Mouse (Mus musculus): Measurements from ENCODE around the gene Tnfrsf19. TPM values are rescaled to one million over a fixed set of nuclear protein-coding genes. Genes with fewer than 3 reads are reported as not detected.
A peak's percentile ranks its signal among the peaks of the same experiment; 100 is the strongest.

The Tnfrsf19 gene
- total RNA-seq (2022): 10 to 100 TPM; 44.5 to 52.1 (median 47.5) TPM

DNA sequence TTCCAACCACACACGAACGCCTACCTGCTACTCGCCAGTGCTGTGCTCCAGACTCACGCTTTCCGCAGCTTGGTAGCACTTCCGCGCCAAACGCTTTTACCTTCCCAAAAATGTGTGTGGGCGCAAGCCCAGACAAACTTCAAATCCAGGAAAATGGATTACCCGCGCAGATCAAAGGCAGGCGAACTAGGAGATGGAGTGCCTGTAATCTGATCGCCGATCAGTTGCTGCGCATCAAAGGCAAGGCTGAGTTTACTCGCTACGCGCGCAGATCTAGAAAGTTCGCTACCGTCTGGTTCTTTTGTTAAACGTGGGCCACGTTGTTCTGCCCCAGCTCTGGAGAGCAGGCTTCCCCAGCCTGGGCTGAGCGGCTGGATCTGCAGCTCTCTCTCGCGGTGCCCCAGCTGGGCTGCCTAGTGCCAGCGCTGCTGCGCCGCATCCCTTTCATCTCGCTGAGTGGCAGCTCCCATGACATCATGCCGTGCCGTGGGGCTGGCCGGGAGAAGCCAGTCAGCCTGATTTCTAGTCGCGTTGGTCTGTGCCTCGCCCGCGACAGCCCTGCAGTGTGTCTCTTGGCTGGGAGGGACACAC is at the start of gene Tnfrsf19:
Gene Tnfrsf19, minus strand, starts transcription at position 400 of the 591 bp plus-strand sequence.
- peak; percentile 70 to 80 for DNase-seq (ENCODE audit: low spot score in 2 of 2)

DNA sequence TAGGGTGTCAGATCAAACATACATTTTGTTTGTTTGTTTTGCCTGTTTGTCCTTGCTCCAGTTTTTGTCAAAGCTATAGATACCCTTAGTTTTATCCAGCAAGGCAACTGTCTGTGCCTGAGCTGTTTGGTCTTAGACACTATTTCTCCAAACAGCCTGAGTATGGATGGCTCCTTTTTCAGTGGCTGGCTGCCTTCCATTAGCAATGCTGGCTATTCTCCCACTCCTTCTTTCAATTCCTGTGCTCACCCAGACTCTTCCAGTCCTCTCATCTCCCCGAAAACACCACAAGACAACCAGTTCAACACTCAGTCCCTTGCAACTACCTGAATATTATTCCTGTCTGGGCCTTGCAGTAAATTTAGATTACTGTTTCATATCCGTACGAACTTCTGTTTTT is 45.8 kb upstream of the Tnfrsf19 start:
- no peak for DNase-seq (ENCODE audit: low spot score in 2 of 2)

DNA sequence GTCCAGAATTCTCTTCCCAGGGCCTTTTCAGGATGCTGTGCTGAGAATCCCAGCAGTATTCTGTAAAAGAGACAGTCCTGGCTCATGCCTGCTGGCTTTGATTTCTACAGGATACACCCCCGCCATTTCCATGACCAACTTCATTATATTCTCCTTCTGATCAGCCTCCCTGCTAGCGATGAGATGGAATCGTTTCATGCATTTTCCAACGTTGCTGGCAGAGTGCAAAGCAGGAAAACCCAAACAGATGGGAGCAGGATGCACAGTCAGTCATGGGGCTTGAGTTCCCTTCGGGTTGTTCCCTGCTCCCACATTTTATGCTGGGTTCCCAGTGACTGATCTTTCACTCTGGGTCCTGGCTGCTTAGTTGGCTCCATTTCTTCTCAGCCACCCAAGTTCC is 44.7 kb upstream of the Tnfrsf19 start:
- no peak for DNase-seq (ENCODE audit: low spot score in 2 of 2)

DNA sequence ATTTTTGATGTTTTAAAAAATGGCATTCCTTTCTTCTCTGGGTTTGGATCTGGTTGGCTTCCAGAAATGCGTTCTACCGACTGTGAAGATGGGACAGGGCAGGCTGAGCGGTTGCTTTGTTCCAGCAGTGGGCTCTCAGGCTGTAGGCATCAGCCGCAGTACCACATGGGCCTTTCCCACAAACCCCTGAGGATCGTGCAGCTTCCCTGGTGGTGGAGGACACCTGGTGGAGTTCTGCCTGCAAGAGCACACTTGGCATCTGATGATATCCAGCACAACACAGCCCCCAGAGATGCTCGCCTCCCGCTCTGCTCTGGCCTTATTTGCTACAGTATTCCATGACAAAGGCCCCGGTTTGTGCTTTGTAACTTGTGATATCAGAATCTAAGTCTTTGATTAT is 41.9 kb upstream of the Tnfrsf19 start:
- no peak for DNase-seq (ENCODE audit: low spot score in 2 of 2)

DNA sequence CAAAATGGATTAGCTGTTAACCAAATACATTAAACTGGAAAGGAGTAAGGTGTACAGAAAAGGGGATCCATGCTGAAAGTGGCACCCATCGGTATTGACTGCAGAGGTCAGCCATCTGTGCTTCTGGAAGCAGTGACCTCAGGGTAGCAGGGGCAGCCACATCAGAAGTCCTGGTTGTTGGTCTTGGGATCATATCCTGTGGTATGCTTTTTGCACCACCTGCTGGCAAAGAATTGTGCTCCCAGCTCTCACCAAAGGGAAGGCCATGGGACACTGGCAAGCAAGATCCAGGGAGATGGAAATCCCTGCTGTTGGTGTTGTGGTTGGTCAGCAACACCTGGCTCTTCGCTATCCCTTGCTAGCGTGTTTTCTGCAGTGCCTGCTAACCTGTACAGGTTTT is 39.0 kb upstream of the Tnfrsf19 start:
- DNase-seq (ENCODE audit: low spot score in 2 of 2): peak; percentile 28 to 36

DNA sequence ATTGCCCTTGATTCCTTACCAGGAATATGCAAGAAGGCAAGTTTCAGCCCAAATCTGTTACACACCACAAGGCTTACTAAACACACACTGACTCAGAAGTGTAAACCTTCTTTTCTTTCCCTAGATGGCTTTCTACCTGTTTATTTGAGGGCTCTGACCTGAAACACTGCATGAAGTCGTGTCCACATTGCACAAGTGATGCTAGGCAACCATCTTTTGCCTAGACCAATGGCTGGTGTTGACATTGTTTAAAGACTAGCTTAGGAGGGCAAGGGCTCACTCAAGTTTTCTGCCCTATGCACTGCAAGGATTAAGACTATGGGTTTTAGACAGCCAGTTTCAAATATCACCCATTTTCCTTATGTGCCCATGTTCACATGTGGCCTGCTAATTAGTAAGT is 23.3 kb upstream of the Tnfrsf19 start:
- DNase-seq (ENCODE audit: low spot score in 2 of 2): no peak

DNA sequence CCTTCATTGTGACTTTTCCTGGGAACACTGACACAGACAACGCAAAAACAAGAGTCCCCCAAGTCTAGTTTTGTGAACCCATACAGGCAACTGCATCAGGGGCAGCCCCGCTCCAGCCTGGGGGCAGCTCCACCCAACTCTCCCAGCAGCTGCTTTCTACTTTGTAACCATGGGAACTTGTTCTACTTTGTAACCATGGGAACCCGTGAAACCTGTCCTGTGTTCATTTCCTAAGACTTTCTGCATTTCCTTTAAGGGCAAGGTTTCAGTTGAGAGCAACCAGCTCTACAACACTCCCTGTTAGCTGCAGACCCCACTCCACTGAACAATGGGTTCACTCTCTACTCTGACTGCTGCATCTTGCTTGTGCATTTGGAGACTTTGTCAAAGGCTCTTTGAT is 15.4 kb upstream of the Tnfrsf19 start:
- DNase-seq (ENCODE audit: low spot score in 2 of 2): no peak

DNA sequence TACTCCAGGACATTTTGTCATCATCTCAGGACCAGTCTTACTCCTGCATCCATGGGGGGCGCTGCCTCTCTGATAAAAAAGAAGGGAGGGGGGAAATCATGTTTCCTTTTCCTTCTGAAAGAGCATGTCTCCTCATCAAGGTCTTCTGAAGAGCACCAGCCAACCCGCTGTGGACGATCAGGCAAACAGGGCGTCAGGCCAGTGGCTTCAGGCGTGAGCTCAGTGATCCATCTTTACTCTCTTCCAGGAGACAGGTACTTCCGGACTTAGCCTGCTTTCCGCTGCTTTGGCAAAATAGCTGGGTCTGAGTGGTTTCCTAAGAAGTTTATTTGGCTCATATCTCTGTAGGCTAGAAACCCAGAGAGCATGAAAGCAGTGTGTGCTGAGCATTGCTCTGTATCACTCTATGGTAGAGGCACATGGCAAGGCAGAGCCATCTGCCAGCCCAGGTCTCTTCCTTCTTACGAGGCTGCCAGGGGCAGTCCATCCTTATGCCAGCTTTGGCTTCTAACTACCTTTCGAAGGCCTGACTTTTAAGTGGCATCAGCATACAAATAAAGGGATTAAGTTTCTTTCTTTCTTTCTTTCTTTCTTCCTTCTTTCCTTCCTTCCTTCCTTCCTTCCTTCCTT is 13.1 kb upstream of the Tnfrsf19 start:
- no peak for DNase-seq (ENCODE audit: low spot score in 2 of 2)

DNA sequence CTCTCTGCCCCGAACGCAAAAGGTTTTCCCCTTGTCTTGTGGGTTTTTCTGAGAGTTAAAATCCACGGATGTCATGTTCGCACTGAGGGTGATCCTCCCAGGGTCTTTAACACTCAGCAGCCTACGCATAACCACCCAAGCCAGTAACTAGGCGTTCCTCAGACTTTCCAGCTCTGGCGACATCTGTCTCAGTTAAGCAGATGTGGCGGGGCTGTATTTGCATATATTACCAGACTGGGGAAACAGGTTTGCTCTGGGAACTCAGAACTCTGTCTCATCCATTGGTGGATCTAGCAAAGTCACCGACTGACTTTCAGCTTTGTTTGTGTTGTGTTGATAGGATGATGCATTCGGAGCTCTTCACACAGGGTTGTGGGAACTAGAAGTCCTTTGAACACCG is 10.7 kb upstream of the Tnfrsf19 start:
- no peak for DNase-seq (ENCODE audit: low spot score in 2 of 2)

DNA sequence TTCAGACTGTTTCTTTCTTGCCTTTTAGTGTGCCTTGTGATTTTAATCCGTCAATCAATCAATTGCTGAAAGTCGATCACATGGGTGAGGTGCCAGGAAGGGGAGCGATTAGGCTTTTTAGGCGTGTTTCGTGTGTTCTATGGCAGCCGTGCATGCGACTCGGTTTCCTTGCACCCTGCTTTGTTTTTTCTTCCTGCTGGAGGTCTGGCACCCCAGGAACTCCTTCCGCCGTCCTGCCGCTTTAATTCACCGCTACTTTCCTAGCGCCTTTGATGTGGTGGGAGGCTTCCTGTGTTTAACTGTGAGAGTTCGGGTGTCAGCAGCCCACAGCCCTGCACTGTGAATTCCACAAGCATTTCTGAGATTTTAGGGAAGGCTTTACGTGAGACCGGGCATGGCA is 10.2 kb upstream of the Tnfrsf19 start:
- DNase-seq (ENCODE audit: low spot score in 2 of 2): no peak

DNA sequence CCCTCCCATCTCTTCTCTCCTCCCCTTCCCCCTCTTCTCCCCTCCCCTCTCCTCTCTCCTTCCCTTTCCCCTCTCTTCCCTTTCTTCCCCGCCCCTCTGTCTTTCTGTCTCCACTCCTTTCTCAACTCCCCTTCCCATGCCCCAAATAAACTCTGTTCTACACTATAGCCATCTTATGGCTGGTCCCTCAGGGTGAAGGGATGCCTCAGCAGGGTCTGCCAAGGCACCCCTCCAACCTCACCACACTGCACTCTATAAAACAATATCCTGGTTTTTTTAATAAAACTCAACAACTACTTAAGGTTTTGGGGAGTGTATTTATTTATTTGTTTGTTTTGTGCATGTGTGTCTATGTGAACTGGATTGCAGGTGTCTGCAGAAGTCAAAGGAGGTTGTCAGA is 9.6 kb upstream of the Tnfrsf19 start:
- DNase-seq (ENCODE audit: low spot score in 2 of 2): no peak

DNA sequence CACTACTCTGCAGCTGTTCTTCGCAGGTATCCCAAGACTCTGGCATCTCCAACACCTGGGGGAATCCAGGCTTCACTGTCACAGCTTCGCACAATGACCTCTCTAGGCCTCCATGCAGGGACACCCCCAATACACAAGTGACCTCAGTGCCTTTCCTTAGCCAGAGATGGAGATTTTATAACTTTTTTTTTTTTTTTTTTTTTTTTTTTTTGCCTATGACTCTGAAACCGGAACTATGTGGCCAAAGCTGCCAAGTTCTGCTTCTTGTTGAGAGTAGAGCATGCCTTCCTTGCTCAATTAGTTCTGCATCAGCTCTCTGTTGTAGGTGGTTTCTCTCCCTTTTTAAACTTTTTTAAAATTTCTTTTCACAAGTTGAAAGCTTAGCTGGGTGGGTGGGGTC is 5.9 kb upstream of the Tnfrsf19 start:
- DNase-seq (ENCODE audit: low spot score in 2 of 2): no peak

DNA sequence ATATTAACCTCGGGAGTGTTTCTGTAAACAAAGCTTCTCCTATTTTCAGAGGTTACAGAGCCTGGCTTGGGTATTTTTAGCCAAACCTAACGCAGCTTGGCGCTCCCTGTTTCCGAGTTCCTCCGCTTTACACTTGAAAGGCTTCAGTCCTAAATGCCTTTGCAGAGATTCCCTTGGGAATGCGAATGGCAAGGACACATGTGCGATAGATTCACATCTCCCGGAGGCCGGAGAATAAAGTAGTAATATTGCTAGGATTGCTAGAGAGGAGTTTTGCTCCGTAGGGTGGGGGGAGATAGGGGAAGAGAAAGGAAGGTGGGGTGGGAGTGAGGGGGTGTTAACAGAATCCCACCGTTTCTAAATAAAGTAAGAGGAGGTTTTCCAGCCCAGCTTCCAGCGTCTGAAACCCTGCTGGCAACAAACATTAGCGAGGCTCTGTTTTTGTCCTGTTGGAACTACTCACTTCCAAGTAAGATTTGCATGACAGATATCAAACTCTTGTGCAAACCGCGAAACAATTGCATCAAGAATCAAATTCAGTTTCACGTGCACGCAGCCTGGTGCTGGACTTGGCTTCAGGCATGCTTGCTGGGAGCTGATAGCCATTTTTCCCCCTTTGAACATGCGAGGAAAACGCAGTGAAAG is 722 bp downstream of the Tnfrsf19 start:
- DNase-seq (ENCODE audit: low spot score in 2 of 2): no peak

DNA sequence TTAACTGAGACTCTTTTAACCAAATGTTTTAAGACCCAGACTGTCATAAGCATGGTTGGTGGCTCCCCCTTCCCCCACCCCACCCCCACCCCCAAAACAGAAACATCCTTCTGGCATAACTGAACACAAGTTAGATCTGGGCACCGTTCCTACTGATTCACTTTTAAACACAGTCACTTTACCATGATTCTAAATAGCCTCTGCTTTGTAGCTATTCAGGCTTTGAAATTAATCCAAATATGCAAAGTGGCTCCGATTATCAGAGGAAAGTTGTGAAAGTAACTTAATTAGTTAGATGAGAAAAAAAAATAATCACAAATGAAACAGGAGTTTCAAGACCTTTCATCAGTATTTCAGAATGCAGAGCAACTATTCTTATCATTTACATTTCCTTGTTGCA is 2.0 kb downstream of the Tnfrsf19 start:
- DNase-seq (ENCODE audit: low spot score in 2 of 2): no peak

DNA sequence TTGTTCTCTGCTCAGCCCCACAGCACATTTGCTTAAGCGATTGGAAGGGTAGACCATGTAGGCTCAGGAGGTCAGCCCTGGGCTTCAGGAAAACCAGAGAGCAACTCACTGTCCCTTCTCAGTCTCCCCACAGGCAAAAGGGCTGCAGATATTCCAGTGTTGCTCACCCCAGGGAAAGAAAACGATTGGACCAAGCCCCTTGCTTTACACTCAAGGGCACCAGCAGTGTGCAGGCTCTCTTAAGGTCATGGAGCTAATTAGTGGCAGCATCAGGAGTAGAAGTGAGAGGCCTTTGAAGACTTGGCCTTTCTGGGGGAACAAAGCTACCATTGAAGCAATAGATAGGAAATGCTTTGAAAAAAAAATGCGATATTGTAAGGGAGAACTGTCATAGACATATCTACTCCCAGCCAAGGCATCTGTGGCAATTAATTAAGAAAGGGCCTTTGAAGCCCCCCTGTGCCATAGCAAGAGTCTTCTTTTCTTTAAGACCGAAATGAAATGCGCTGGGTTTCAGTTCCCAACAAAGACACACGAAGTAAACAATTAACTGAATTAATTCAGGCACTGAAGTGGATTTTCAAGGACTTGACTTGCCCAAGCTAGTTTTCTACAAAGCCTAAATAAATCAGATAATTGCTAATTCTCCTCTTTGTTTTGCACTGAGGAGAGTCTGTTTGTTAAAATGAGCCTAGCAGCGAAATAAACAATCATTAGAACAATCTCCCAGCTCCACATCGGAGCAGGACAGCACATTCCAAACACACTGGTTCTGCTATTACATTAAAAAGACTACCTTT is 2.6 kb downstream of the Tnfrsf19 start:
- no peak for DNase-seq (ENCODE audit: low spot score in 2 of 2)

DNA sequence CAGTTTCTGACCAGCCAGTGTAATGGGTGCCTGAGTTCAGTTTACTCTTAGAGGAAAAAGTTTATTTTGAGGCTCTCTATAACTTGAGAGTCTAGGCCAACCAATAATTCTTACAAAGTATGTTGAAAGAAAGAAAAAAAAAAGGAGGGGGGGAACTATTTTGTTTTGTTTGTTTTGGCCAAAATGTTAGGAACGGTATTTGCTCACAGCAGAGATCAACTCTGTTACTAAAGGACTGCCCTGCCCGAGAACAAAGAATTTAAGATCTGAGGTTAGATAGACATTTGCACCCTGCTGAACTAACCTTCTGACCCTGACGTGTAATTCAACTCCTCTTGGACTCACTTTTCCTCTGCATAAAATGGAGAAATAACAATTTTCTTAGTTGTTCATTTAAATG is 4.0 kb downstream of the Tnfrsf19 start:
- no peak for DNase-seq (ENCODE audit: low spot score in 2 of 2)

DNA sequence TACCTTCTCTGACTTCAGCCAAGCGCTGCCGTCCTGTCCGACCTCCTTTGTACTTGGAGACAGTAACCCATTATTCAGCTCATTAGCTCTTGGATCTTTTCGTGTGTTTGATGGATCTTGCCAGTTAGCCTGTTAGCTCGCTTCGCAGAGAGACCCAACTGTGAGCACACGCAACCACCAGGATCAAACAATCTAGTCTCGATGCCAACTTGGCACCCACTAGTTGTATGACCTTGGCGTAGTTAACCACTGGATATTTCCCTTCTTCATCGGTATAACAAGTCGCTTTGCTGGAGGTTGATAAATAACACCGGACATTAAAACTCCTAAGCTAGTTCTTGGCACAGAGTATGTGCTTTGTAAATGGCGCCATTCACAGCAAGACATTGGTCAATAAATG is 6.1 kb downstream of the Tnfrsf19 start:
- DNase-seq (ENCODE audit: low spot score in 2 of 2): no peak

DNA sequence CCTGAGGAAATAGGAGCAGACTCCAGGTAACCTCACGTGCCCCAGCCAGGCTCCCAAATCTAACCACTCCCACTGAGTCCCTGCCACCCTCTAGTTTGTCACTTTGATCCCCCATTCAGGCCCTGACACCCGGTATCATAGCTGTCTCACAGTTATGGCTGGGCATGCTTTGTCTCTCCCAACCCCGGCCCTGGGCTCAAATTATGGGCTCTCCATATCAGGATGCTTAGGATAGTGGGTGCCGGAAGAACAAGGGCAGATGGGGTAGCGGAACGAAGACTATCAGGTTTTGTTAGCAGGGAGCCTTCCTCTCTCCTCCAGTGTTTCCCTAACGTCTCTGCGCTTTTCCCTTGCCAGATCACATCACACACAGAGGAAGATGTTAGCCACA is 8.2 kb downstream of the Tnfrsf19 start:
- DNase-seq (ENCODE audit: low spot score in 2 of 2): no peak

DNA sequence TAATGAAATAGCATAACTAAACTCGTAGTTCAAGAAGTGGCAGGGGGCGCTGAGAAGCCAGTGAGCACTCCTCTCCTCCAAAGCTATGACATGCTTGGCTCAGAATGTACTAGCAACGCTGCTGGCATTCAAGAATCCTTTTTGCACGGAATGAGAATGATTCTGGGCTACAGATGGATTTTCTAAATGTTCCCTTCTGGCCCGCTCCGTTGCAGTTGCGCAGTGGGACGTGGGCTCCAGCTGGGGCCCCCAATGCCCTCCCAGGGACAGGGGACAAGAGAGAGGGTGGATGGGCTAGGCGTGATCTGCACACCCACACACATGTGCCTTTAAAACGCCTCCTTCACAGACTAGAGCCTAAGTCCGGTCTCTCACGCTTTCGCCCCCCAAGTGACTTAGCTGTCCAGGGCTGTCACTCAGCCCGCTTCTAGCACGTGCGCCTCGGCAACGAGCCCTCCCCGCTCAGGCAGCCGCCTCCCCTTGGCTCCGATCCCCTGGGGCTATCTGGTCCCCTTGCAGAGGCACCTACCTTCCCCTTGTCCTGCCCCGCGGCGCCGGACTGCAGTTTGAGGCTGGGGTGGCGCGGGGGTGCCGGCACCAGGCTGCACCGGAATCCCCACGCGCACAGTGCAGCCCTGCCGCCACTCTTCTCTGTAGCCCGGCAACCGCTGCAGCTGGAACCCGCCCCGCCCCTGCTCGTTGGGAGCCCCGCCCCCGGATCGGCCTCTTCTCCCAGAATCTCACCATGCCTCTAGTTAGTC is 8.8 kb downstream of the Tnfrsf19 start:
- DNase-seq (ENCODE audit: low spot score in 2 of 2): peak; percentile 56 to 67

DNA sequence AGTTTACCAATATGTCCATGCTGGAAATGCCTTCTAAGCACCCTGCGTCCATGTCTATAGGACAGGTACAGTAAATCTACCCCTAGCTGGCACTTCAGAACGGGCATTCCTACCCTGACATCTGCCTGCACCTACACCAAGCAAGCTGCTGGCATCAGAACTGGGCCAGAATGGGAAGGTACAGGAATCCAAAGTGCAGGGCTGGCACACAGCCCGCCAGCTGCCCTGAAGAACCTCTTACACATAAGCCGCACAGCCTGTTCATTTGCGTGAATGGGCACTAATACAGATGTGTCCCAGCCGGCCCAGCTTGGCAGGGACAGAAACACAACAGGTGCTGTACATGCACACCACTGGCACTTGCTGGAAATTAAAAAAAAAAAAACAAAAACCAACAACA is 15.9 kb downstream of the Tnfrsf19 start:
- no peak for DNase-seq (ENCODE audit: low spot score in 2 of 2)

DNA sequence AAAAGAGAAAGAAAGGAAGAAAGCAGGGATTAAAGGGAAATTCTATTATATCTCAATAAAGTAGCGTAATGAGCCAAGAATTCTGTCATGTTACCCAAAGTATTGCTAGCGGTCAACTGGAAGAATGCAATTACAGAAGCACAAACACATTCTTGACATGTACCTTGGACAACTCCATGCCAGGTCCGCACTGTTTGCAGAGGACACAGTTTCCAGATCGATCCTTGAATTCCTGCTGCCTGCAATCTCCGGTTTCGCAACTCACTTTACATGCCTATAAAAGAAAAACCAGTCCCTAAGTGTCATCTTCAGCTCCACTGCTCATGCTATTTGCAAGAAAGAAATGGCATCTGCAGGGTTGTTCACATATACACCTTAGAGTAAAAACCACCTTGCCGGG is 22.3 kb downstream of the Tnfrsf19 start:
- DNase-seq (ENCODE audit: low spot score in 2 of 2): no peak

DNA sequence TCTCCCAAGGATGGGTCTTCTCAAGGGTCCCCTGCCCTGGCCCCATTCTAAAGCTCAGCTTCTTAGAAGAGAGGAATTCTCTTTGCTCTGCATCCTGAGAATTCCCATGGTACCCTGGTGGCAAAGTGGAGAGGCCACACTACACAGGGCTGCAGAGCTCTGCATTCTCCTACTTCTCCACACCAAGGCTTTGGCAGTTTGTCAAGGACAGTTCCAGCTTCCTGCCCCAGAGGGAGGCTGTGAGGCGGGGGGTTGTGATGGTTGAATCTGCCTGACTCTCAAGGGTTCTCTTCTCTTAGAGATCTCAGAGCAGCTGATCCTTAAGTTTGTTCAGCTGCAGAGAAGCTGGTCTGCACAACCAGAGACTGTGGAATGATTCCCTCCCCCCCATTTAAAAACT is 23.9 kb downstream of the Tnfrsf19 start:
- DNase-seq (ENCODE audit: low spot score in 2 of 2): no peak

Measured in left cerebral cortex, adult 8-10 months (tissue).